Mouse (Mus musculus) megakaryocyte-erythroid progenitor cell, adult 5-6 weeks (primary cell): ENCODE measurements around the gene Isl1. TPM values are rescaled to one million over a fixed set of nuclear protein-coding genes. Genes with fewer than 3 reads are reported as not detected.

Experiments used
- ATAC-seq: replicated peaks from 2 replicates; pipeline ENCODE4 v1.8.0; 2016; ENCODE audit warnings: mild to moderate bottlenecking, inconsistent platforms; ENCODE audit not compliant: severe bottlenecking, poor library complexity, low FRiP score, low TSS enrichment
- total RNA-seq, 2 experiments: library from RNA; stranded (forward) in 1 of 2; stranded (reverse) in 1 of 2; fragments of 200-1000, 215-1000 nt in 1 of 2; fragments of >200 nt in 1 of 2; fragmentation: Nextera tagmentation in 1 of 2; gene quantifications; 2 replicates each; pipeline ENCODE4 v1.2.3; 2014 to 2017

Isl1 gene
- total RNA-seq (2014; fragmentation: Nextera tagmentation) (not detected in 2 replicates), total RNA-seq (2017) (not detected in 2 replicates)

- peak; percentile 98 for ATAC-seq
Measured at GRCm38 (mm10) chr13:116309584-116310462, at the start of gene Isl1. Isl1 (minus strand) TSS chr13:116309689.

GRCm38 (mm10) chr13:116335763-116336162 is 26.3 kb upstream of the Isl1 start:
- no peak for ATAC-seq

GRCm38 (mm10) chr13:116313636-116314530 is 4.4 kb upstream of the Isl1 start:
- no peak for ATAC-seq

GRCm38 (mm10) chr13:116311871-116312720 is 2.6 kb upstream of the Isl1 start:
- ATAC-seq, result no peak

- no peak for ATAC-seq
Measured at GRCm38 (mm10) chr13:116311011-116311410, 1.5 kb upstream of the Isl1 start.

GRCm38 (mm10) chr13:116310463-116310765 is 925 bp upstream of the Isl1 start:
- ATAC-seq, result no peak

GRCm38 (mm10) chr13:116308933-116309583 is 431 bp downstream of the Isl1 start:
- ATAC-seq, result no peak

- no peak for ATAC-seq
Measured at GRCm38 (mm10) chr13:116308121-116308932, 1.2 kb downstream of the Isl1 start.

- ATAC-seq, result no peak
Measured at GRCm38 (mm10) chr13:116306591-116306990, 2.9 kb downstream of the Isl1 start.

GRCm38 (mm10) chr13:116305721-116306120 is 3.8 kb downstream of the Isl1 start:
- no peak for ATAC-seq

- ATAC-seq, result no peak
Measured at GRCm38 (mm10) chr13:116304713-116305470, 4.6 kb downstream of the Isl1 start.

- ATAC-seq, result no peak
Measured at GRCm38 (mm10) chr13:116303766-116304165, 5.7 kb downstream of the Isl1 start.

- no peak for ATAC-seq
Measured at GRCm38 (mm10) chr13:116302861-116303260, 6.6 kb downstream of the Isl1 start.

- no peak for ATAC-seq
Measured at GRCm38 (mm10) chr13:116301706-116302105, 7.8 kb downstream of the Isl1 start.

GRCm38 (mm10) chr13:116299241-116299640 is 10.2 kb downstream of the Isl1 start:
- ATAC-seq, result no peak

- no peak for ATAC-seq
Measured at GRCm38 (mm10) chr13:116298641-116299170, 10.8 kb downstream of the Isl1 start.

- ATAC-seq, result no peak
Measured at GRCm38 (mm10) chr13:116298001-116298400, 11.5 kb downstream of the Isl1 start.
